Mouse (Mus musculus) kidney, postnatal 0 days (tissue): ENCODE results near the gene Rtn4r. TPM values are rescaled to one million over a fixed set of nuclear protein-coding genes. Genes with fewer than 3 reads are reported as not detected.
"Not testable (repeated sequence)": the region's sequence is repeated elsewhere in the genome, so short reads cannot be mapped to it uniquely, and the experiment has no call there.

Experiments
- ATAC-seq: fragments of 200-750 bp; cut with Nextera tagmentation; replicated peaks from 2 replicates; pipeline ENCODE4 v1.8.0; 2017; ENCODE audit warnings: low read depth, moderate number of reproducible peaks, moderate TSS enrichment, moderate library complexity; ENCODE audit not compliant: low FRiP score
- DNase-seq: peaks from one replicate; pipeline ENCODE4 v3.0.0-alpha.2; 2016; ENCODE audit warnings: low spot score
- H3K27ac ChIP-seq: fragments of 300-500 bp; sonication (generic); 2 replicates; pipeline ENCODE4 v1.5.1; 2014; ENCODE audit warnings: mild to moderate bottlenecking
- H3K27me3 ChIP-seq: fragments of 300-500 bp; sonication (generic); 2 replicates; pipeline ENCODE4 v1.6.1; 2014; ENCODE audit warnings: low read length, mixed read lengths; ENCODE audit not compliant: insufficient read depth
- H3K36me3 ChIP-seq: fragments of 300-500 bp; sonication (generic); 2 replicates; pipeline ENCODE4 v1.6.1; 2014; ENCODE audit warnings: low read length, mixed read lengths; ENCODE audit not compliant: insufficient read depth
- H3K4me1 ChIP-seq: fragments of 300-500 bp; sonication (generic); replicated peaks from 2 replicates; pipeline ENCODE4 v1.6.1; 2014; ENCODE audit warnings: antibody characterized with exemption, low read length, mixed read lengths; ENCODE audit not compliant: insufficient read depth
- H3K4me2 ChIP-seq: fragments of 300-500 bp; sonication (generic); 2 replicates; pipeline ENCODE4 v1.6.1; 2014; ENCODE audit warnings: mild to moderate bottlenecking, low read length, moderate library complexity, mixed read lengths
- H3K4me3 ChIP-seq: fragments of 300-500 bp; sonication (generic); replicated peaks from 2 replicates; pipeline ENCODE4 v1.5.1; 2014; ENCODE audit warnings: low read depth, low read length
- H3K9ac ChIP-seq: fragments of 300-500 bp; sonication (generic); 2 replicates; pipeline ENCODE4 v1.6.1; 2014; ENCODE audit warnings: low read depth, low read length
- H3K9me3 ChIP-seq: fragments of 300-500 bp; sonication (generic); replicated peaks from 2 replicates; pipeline ENCODE4 v1.6.1; 2016; ENCODE audit warnings: low read length, inconsistent platforms, mixed read lengths
- CTCF ChIP-seq: IDR thresholded peaks from 2 replicates; pipeline ENCODE4 v1.5.1; 2016; ENCODE audit warnings: antibody characterized with exemption, low read depth, mild to moderate bottlenecking, moderate library complexity
- WGBS: fragments of 180-500 bp; shearing (Covaris S2); extraction: QIAGEN DNeasy Blood & Tissue Kit; methylation state at CpG from one replicate; pipeline ENCODE4 v1.1.7; 2014; 5-methylcytosine and 5-hydroxymethylcytosine counted together
- polyA plus RNA-seq: library from polyadenylated mRNA; unstranded; fragments of >200 nt; fragmentation: Nextera tagmentation; extraction: Ambion mirVana; gene quantifications from 2 replicates; pipeline ENCODE4 v1.2.1, GENCODE M21; 2015

Rtn4r gene
- polyA plus RNA-seq, 1 experiment from 2014 or later = 1.2 TPM

GRCm38 (mm10) chr16:18186798-18187197 is 59.4 kb downstream of the Rtn4r start:
- no peak for TF ChIP-seq CTCF
- WGBS = 55% methylated on average over 4 of the region's 4 CpGs
- H3K27ac ChIP-seq = 0 out of 2 replicates have a peak overlapping the region, but pooled peaks have one; percentile 36

GRCm38 (mm10) chr16:18187221-18187620 is 59.8 kb downstream of the Rtn4r start:
- H3K27me3 ChIP-seq = no peaks in the 10 kb centered on the region
- no peak overlapping the region for H3K27ac ChIP-seq
- H3K9me3 ChIP-seq = no peaks in the 10 kb centered on the region
- no peak overlapping the region for H3K4me3 ChIP-seq
- no peak overlapping the region for H3K4me2 ChIP-seq
- no peak for TF ChIP-seq CTCF
- peaks cover 13% of the 10 kb centered on the region; the same call in 1 of the 2 replicates for H3K4me1 ChIP-seq
- no peak for ATAC-seq
- no peaks in the 10 kb centered on the region for H3K36me3 ChIP-seq
- WGBS = 71% methylated on average over 3 of the region's 3 CpGs
- no peak for DNase-seq
- H3K9ac ChIP-seq = no peak overlapping the region

More at GRCm38 (mm10) chr16:18186798-18187197, 59.4 kb downstream of the Rtn4r start:
- H3K27me3 ChIP-seq = no peaks in the 10 kb centered on the region
- no peak overlapping the region for H3K9ac ChIP-seq
- DNase-seq (no peak), ATAC-seq (no peak)
- peaks cover 13% of the 10 kb centered on the region; the same call in 1 of the 2 replicates for H3K4me1 ChIP-seq
- H3K4me2 ChIP-seq = no peak overlapping the region
- H3K4me3 ChIP-seq = no peak overlapping the region
- no peaks in the 10 kb centered on the region for H3K36me3 ChIP-seq
- H3K9me3 ChIP-seq = no peaks in the 10 kb centered on the region

GRCm38 (mm10) chr16:18191006-18191405 is 63.6 kb downstream of the Rtn4r start:
- Histone ChIP-seq H3K27me3 (no peaks in the 10 kb centered on the region), H3K4me3 (no peak overlapping the region), H3K36me3 (no peaks in the 10 kb centered on the region), H3K9me3 (no peaks in the 10 kb centered on the region), H3K4me2 (no peak overlapping the region), H3K4me1 (peaks cover 14% of the 10 kb centered on the region; the same call in 1 of the 2 replicates), H3K27ac (no peak overlapping the region), H3K9ac (no peak overlapping the region)
- ATAC-seq = no peak
- WGBS = 77% methylated on average over 2 of the region's 2 CpGs
- DNase-seq = no peak
- TF ChIP-seq CTCF = no peak

GRCm38 (mm10) chr16:18194208-18194985 is 67.0 kb downstream of the Rtn4r start:
- no peak for DNase-seq
- WGBS = 42% methylated on average over 15 of the region's 15 CpGs
- TF ChIP-seq CTCF = no peak

GRCm38 (mm10) chr16:18195068-18195467 is 67.6 kb downstream of the Rtn4r start:
- Histone ChIP-seq H3K4me3 (no peak overlapping the region), H3K27me3 (no peaks in the 10 kb centered on the region), H3K4me1 (peaks cover 7% of the 10 kb centered on the region; the same call in 1 of the 2 replicates), H3K9ac (no peak overlapping the region), H3K36me3 (no peaks in the 10 kb centered on the region), H3K27ac (peak overlapping the region; percentile 26; the same call in 1 of the 2 replicates), H3K4me2 (no peak overlapping the region), H3K9me3 (no peaks in the 10 kb centered on the region)
- TF ChIP-seq CTCF = no peak
- DNase-seq (no peak), ATAC-seq (peak; percentile 41; the same call in 1 of the 2 replicates)
- 36% methylated on average over 5 of the region's 5 CpGs for WGBS

More at GRCm38 (mm10) chr16:18194208-18194985, 67.0 kb downstream of the Rtn4r start:
- peak overlapping the region; percentile 26; the same call in 1 of the 2 replicates for H3K27ac ChIP-seq
- H3K4me1 ChIP-seq = peaks cover 7% of the 10 kb centered on the region; the same call in 1 of the 2 replicates
- H3K9ac ChIP-seq = no peak overlapping the region
- no peak overlapping the region for H3K4me3 ChIP-seq
- H3K27me3 ChIP-seq = no peaks in the 10 kb centered on the region
- no peaks in the 10 kb centered on the region for H3K36me3 ChIP-seq
- no peaks in the 10 kb centered on the region for H3K9me3 ChIP-seq
- no peak overlapping the region for H3K4me2 ChIP-seq
- ATAC-seq = peak; percentile 43

GRCm38 (mm10) chr16:18195561-18195960 is 68.1 kb downstream of the Rtn4r start:
- H3K9me3 ChIP-seq, H3K4me3 ChIP-seq, H3K9ac ChIP-seq, H3K4me2 ChIP-seq, H3K27me3 ChIP-seq, H3K27ac ChIP-seq, H3K36me3 ChIP-seq, DNase-seq, H3K4me1 ChIP-seq, ATAC-seq: not testable (repeated sequence)
- 33% methylated on average over 3 of the region's 3 CpGs for WGBS
